Mouse (Mus musculus): Measurements from ENCODE around the gene Bnc1.

Bnc1 gene

DNA sequence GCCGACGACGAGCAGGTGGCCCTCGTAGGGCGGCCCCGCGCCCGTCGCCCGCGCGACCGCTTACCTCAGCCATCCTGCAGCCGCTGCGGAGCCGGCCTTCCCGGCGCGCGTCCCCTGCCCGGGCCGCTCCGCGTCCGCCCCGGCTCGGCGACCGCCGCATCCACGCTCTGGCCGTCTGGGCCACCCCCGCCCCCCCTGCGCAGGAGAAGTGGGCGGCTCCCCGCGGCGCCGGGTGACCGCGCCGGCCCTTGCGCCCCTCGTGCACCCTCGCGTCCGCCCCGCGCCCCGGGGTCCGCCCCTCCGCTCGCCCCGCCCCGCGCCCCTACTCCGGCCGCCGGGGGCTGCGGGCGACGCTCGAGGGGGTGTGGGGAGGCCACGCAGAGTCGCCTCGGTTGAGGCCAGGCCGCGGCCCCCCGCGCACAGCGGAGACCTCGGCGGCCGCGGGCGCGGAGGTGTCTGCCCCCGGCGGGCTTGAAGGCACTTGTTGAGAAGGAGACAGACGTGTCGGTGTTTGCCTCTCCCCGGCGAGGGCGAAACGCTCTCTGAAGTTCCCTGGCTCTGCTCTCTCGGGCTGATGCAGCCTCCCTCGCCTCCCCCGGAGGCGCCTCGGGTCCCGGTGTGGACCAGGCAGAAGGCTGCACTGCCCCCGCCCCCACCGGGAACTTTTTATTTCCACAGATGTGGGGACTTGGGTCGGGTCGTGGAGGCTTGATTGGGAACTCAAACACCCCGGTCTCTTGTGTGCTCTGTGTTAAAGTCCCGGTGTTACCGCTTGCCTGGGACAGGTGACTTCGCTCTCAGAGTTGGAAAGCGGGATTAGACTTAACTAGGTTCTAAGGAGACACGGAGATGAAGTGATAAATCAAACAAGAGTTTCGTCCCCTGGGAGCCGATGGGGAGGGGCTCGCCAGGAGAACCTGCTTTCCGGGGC is at the start of gene Bnc1:
TSS of gene Bnc1 (minus strand) at position 162 of the 931 bp plus-strand sequence.
- DNase-seq (ENCODE audit: low spot score): peak; percentile 41

DNA sequence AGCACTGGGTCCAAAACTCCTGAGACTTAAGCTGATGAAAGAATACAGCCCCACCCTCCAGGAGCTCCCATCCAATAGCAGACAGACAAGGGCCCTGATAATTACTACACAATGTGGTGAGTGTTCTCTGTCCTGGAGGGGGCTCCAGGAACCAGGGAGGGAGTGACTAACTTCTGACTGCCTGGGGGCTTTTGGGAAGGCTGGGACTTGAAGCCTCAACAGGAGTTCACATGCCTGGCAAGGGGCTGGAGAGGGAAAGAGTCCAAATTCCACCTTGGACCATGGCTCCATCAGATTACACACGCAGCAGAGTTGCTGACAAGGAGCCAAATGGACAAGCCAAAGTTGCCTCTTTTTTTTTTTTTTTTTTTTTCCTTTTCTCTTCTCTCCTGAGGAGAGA is 41.3 kb upstream of the Bnc1 start:
- no peak for DNase-seq (ENCODE audit: low spot score)

DNA sequence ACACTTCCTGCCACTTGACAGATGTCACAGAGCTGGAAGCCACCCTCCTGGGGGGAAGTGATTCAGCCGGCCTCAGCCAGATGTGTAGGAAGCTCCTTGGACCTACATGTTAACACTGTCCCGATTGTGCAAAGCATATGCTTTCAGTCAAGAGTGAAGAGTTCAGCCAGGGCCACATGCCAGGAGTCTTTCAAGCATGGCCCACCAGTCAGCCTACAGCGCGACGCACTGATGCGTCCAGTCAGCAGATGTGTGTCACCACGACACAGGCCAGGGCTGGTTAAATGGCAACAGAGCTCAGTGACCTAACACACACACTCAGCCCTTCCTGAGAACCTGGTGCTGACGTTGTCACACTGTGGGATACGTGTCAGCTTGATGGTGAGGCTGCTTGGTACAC is 37.6 kb upstream of the Bnc1 start:
- DNase-seq (ENCODE audit: low spot score): no peak

DNA sequence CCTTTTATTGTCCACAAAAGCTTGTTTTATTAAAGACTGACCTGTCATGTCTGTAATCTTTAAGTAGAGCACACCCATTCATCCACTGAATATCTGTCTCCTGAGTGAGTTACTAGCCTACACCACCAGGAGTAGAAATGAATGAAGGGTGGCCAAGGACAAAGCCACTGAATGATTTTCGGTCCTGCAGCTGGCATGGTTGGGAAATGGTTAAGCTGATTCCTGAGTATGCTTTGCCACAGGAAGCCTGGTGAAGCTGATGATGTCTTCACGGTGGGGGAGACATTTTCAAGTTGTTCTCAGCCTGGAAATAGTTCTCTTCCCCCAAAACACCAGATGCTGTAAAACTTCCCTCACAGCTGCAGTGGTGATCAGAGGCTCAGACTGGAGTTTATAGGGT is 33.7 kb upstream of the Bnc1 start:
- DNase-seq (ENCODE audit: low spot score): no peak

DNA sequence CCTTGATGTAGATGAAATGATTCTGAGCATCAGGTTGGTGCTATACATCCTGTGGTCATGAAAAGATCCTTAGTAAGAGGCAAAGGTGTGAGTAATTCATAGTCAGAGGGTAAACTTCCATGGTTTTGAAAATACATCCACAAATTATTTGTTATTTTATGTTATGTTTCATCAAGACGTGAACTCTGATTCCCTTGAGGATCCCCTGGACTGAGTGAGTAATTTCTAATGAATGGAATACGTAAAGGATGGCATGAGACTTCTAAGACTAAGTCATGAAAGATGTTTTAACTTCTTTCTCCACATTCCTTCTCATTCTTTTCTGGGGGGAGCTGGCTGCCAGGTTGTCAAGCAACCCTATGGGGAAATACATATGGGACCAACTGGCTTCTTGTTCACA is 31.6 kb upstream of the Bnc1 start:
- no peak for DNase-seq (ENCODE audit: low spot score)

DNA sequence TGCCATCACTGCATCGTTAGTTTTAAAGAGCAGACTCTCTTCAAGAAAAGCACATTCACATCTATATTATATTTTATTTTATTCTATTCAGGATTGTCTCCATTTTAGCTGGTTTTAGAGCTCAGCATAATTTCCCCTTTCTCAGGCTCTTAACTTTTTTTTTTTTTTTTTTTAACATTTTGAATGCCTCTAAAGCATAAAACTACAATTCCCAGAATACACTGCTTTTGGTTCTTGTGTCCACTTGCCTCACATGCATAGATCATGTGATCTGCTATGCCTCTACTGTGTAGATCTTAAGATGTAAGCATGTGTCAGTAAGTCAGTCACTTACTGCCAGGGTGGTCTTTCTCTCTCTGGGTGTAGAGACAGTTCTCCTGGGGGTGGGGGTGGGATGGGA is 30.3 kb upstream of the Bnc1 start:
- DNase-seq (ENCODE audit: low spot score): no peak

DNA sequence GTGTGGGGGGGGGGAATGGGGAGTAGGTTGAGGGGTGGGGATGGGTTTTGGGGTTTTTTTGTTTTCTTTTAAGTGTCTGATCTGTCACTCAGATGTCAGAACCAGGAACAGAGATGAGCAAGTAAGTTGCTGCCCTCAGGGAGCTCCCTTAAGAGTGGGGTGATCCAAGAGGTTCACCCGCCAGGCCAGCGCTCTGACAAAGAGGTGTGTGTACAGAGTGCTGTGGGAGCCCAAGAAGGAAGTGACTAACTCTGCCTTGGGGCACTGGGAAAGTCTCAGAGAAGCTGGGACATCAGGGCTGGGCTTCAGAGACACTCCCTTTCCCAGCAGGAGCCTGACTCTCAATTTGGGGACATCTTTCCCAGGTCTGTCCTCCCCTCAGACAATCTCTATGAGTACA is 25.9 kb upstream of the Bnc1 start:
- no peak for DNase-seq (ENCODE audit: low spot score)

DNA sequence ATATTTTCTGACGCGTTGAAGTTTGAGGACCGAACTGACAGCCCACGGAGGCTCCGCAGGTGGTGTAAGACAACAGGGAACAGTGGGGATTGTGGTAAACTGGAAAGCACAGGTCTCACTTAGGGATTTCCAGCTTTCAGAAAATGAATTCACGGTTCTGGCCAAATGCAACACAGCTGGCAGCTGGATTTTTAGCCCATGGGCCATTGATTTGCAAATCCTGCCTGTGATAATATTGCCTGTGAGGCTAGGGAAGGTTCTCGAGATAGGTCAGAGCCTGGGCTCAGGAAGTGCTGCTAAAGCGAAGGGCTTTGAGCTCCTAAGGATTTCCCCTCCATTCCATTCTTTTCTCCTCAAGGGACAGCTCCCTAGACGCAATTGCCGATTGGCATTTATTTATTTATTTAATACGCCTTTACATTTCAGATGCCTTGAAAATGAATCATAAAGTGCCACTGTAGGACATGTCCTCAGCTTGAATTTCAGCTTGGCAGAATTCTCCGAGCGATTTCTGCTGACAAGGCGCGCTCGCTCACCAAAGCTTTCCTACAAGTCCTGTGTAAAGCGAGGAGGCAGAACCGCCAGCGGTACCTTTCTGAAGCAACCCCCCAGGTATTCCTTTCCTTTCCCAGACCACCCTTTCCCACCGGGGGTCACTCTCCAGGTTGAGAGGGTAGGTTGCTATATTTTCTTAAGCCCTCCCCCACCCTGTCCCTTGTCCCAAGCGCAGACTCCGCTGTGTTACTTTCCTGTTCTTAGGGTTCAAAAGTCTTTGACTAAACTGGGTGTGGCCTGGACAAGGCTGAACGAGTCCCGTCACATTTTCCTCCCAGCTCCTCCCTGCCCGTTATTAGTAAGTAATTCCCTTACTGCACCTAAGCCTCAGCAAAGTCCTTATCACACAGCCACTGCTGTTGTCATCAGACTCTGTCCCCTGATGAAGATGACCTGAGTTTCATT is 24.9 kb upstream of the Bnc1 start:
- DNase-seq (ENCODE audit: low spot score): no peak

DNA sequence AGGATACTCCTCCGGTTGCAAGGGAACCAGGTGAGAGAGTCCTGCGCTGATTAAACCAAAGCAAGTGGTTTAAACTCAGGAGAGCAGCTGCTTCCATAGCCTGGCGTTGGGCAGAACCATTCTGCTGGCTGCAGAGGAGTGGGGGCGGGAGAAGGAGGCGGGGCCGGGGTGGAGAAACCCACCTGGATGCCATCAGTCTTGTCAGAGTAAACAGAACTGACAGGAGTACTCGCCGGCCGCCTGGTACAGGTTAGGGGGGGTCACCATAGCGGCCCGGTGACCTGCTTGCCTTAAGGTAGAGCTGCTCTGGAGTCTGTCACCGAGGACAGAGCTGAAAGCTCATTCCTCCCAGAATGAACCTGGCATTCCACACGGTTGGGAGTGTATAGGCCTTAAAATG is 20.4 kb upstream of the Bnc1 start:
- no peak for DNase-seq (ENCODE audit: low spot score)

DNA sequence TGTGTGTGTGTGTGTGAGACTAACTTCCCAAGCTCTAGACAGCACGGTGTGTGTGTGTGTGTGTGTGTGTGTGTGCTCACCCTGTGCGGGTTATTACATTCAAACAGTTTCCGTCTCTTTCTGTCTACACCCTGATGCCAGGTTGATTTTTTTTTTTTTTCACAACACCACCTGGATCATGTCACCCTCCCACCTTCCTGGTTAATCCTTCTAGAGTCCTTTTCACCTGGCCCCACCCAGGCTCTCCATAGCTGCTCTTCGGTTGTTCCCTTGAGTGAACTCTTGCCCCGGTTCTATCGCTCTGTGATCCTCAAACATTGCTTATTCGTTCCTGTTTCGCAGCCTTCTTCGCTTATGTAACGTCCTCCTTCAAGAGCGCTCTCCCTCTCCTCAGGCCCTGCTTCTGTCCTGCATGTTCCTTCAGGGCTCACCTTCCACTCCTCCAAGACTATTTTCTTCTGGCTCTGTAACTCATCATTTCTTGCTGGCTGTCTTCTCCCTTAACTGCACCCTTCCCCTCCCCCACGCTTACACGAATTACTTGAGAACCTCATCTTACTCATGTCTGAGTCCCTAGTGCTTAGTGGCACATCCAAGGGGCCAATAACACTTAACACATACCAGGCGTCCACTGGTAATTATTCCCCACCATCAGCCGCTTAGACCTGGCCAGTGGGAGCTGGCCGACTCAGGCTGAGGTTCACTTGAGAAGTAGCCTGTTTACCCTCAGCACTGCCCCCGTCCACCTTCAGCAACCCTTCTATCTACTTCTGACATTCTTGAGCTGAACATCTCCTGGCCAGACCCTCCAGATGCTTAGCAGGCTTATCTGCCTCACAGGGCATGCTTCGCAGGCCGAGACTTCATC is 19.7 kb upstream of the Bnc1 start:
- no peak for DNase-seq (ENCODE audit: low spot score)

DNA sequence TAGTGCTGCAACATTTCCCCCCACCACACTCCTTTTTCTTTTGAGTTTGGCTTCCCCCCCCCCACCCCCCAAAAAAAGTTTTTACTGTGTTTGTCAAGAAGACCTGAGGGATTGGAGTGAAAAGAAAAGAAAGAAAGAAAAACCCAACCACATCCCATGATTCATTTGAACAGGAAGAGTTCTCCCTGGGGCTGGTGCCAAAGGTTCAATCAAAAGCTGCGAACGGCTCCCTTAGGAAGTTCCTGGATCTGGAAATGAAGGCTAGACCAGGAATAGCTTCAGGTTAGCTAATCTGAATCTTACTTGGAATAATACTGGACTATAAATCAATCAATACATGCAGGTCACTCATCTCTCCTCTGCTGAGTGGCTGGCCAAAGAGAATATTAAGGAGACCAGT is 15.1 kb upstream of the Bnc1 start:
- no peak for DNase-seq (ENCODE audit: low spot score)

DNA sequence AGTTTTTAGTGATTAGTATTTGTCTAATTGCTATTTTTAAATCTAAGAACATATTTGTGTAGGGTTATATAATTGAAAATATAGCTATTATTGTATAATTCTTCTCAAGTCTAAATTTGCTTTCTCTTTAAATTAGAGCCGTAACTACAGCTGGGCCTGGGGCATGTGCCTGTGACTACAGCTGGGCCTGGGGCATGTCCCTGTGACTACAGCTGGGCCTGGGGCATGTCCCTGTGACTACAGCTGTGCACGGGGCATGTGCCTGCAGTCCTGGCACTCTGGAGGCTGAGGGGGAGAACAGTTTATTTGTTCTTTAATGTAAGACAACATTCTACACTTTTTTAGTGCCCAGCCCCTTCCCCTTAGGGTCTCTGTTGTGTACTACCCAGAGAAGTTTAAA is 12.1 kb upstream of the Bnc1 start:
- no peak for DNase-seq (ENCODE audit: low spot score)

DNA sequence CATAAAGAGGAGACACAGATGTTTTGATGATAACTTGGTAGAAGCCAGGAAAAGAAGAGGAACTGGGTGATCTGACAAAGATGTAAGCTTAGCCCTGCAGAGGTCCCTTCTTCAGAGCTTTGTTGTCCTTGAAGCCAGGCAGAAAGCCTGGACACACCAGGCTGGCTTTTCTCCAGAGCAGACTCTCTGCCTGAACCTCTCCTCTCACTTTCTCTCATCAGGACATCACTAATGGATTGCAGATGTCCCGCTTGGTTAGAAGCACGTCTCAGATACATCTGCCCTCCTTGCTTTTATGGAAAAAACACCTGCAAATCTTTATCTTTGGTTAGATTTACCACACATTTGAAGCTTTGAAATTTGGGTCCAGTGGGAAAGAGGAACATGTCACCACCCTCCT is 7.7 kb upstream of the Bnc1 start:
- DNase-seq (ENCODE audit: low spot score): no peak

DNA sequence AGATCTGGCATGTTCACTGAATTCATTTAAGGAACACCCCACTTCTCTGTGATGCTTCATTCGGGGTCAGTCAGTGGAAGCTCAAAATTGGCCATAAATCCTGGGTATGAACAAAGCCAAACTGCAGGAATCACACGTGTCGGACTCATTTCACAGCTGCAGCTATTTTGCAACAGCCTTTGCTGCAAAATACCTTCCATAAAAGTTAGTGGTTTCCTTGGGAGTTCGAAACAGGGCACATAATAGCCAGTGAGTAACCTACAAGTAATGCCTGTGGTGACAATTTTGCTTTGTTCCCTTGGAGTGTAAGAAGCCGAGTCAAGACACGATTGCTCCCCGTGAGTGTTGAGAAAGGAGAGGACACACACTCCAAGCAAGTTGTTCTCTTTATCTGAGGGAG is 7.3 kb upstream of the Bnc1 start:
- no peak for DNase-seq (ENCODE audit: low spot score)

DNA sequence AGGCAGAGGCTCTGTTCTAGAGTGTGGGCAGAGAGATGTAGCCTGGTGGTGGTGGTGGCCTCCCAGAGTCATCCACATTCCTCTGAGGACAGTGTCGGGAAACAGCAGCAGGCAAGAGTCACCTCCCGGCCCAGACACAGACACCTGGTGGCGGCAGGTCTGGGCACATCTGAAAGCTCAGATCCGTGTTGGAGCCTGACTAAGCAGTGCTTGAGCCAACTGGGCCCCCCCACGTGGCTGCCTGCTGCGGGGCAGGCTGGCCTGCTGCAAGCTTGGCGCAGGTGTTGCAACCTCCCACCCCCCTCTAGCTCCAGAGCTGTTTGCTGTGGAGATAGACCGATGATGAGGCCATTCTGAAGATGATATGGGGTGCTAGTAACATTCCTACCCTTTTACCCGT is 3.9 kb upstream of the Bnc1 start:
- DNase-seq (ENCODE audit: low spot score): no peak

DNA sequence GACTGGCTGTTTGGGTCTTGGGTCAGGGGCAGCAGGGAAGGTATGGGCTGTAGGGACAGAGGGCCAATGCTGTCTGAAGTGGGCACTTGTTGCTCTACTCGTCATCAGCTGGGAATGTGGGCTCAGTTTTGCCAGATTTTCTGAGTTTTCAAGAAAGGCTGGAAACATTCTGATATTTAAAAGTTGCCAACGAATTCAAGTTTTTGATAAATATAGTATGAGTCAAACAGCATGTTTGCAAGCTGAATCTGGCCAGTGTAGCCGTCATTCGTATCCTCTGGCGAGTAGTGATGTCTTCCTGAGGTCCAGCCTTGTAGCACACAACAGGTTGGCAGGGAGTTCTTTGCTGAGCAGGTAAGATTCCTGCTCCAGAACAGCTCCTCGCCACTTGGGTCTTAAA is 3.0 kb upstream of the Bnc1 start:
- no peak for DNase-seq (ENCODE audit: low spot score)

DNA sequence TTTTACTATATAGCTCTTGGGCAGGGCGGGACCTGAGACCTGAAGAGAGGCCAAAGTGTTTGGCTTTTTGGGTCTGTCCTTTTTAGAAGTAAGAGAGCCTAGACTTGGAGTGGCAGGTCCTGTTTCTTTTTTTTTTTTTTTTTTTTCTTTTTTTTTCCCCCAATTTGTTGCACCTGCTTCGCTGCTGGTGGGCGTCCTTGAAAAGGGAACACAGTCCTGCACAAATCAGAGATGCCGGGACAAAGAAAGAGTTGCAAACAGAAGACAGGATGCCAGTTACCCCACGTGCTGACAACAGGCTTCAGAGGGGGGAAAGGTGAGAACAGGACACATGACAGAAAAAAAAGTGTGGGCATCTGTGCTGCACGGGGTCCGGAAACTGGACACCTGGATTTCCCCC is 1.0 kb upstream of the Bnc1 start:
- DNase-seq (ENCODE audit: low spot score): no peak

DNA sequence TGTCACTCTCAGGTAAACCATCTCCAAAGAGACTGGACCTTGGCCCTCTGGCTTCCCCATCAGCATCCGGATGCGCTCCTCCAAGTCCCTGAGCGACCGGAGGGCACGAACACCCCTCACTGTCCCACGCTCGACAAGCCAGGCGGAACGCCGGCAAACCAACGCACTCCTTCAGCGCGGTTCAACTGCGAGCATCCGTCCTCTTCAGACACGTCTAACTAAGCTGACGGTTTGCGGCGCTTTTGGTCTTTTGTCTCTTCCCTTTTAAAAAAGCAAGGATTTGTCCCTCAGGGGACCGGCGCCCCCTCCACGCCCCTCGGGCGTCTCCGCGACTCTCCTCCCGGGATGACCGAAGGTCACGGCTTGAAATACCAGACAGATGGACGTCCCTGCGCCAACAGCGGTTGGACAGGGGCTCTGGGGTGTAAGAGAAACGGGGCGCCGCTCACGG is 456 bp downstream of the Bnc1 start:
- no peak for DNase-seq (ENCODE audit: low spot score)

DNA sequence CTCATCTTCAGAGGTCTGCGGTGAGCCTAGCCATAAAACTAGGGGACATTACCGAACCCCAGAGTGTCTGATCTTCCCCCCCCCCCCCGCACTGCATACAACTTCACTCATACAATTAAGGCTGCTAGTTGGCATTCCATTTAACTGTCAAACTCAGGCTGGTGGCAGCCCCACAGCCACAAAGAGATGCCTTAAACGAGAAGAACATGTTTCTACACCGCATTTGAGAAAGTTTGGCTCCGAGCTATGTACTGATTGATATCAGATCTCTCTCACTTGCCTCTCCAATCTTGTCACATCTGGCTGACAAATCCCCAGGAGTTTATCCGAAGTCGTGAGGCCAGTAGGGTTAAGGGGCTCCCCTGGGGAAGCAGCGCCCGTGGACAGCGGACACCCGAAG is 976 bp downstream of the Bnc1 start:
- DNase-seq (ENCODE audit: low spot score): no peak

DNA sequence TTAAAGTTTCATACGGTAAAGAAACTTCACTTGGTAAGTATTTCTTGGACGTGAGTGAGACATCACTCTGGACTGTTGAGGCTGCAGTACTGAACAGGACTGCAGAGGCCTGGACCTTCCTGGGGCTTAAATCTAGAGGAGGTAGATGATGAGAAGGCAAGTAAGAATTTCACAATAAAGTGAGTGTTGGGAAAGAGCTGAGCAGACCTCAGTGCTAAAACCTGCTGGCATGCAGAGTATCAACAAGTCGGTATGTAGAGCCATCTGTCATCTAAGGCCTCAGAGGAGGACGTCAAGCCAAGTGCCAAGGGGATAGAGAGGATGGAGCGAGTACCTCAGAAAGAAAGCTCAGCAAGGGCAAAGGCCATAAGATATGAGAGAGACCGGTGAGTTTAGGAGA is 8.4 kb downstream of the Bnc1 start:
- no peak for DNase-seq (ENCODE audit: low spot score)

DNA sequence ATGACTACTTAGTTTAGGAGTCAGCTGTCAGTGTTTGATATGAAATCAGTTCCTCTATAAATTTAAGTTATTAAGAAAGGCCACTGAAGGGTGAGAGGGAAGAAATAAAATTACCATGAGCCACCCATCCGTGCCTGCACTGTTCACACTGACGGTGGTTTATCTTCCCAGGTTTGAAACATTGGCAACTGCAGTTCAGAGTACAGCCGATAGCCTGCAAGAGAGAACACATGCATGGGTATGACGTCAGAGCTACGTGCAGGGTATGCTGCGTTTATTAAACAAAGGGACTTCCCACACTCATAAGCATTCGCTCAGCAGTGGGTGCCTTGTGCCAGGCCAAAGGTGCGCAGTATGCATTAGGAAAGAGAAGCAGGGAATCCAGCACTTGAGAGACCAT is 13.8 kb downstream of the Bnc1 start:
- DNase-seq (ENCODE audit: low spot score): no peak

DNA sequence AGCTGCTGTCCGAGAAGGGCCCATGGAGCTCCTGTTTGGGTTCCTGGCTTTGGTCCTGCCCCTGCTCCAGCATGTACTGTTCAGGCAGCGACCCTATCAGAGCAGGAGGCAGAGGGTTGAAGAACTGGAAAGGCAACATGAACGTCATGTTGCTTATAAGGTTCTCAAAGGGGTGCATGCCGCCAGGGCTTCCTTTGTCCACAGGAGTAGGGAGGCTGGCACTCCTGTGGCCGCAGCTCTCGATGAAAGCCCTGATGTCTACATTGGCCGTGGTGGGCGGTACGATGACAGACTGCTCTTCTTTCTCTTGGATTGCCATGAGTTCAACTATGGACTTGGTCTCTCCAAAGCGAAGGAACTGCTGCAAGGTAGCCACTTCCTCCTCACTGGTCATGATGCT is 17.5 kb downstream of the Bnc1 start:
- DNase-seq (ENCODE audit: low spot score): no peak
